Comparison of ENCODE assay signal across 7 mouse cellular contexts in genomic region chr8:106011643-106011986, GRCm38 (mm10). TPM values are rescaled to one million over a fixed set of nuclear protein-coding genes. Genes with fewer than 3 reads are reported as not detected.
DNase-seq lines count a peak whose midpoint lies in the region; ATAC-seq and TF ChIP-seq lines count a peak whose summit lies in the region.

Ddx28 (minus strand) TSS chr8:106011882.

- under 1% methylated on average over 6 of the region's 6 CpGs for WGBS in lung, embryonic 15.5 days
- WGBS in heart, embryonic 16.5 days: under 1% methylated on average over 6 of the region's 6 CpGs
- WGBS in limb, embryonic 13.5 days: 2% methylated on average over 6 of the region's 6 CpGs
- WGBS in stomach, postnatal 0 days: 2% methylated on average over 6 of the region's 6 CpGs

- peak within 1 kb of the TSS; percentile 89 for H3K9ac ChIP-seq in lung, embryonic 15.5 days
- peak within 1 kb of the TSS; percentile 94 for H3K9ac ChIP-seq in heart, embryonic 16.5 days (ENCODE audit: low read length)
- peak within 1 kb of the TSS; percentile 95 for H3K9ac ChIP-seq in limb, embryonic 13.5 days
- peak within 1 kb of the TSS; percentile 88 for H3K9ac ChIP-seq in stomach, postnatal 0 days (ENCODE audit: low read length)

- H3K4me2 ChIP-seq in lung, embryonic 15.5 days: peak within 1 kb of the TSS; percentile 90
- peak within 1 kb of the TSS; percentile 99 for H3K4me2 ChIP-seq in heart, embryonic 16.5 days (ENCODE audit: low read depth, low read length)
- peak within 1 kb of the TSS; percentile 100 for H3K4me2 ChIP-seq in limb, embryonic 13.5 days (replicated peaks)
- H3K4me2 ChIP-seq in stomach, postnatal 0 days (replicated peaks; ENCODE audit: low read depth): peak within 1 kb of the TSS; percentile 91

- DNase-seq in lung, postnatal 36 days: no peak
- DNase-seq in c-Kit-positive CD71-positive TER-119-positive erythroid progenitor cells, embryonic 14.5 days (ENCODE audit: low spot score): peak; percentile 62
- DNase-seq in stomach, postnatal 0 days (ENCODE audit: low spot score): no peak
- no peak for DNase-seq in adipocyte (ENCODE audit: low spot score)

- no peak for ATAC-seq in lung, embryonic 15.5 days (ENCODE audit: borderline replicate concordance, extremely low read depth, low FRiP score, low TSS enrichment)
- no peak for ATAC-seq in heart, embryonic 16.5 days (replicated peaks; ENCODE audit: extremely low read depth, insufficient read depth, low FRiP score)
- no peak for ATAC-seq in limb, embryonic 13.5 days (ENCODE audit: low FRiP score, low read depth)
- ATAC-seq in stomach, postnatal 0 days (ENCODE audit: low FRiP score, low TSS enrichment): no peak

- TF ChIP-seq CTCF in stomach, postnatal 0 days (IDR thresholded peaks at IDR 0.05; ENCODE audit: low read depth): no peak

- no peak for TF ChIP-seq EP300 in stomach, postnatal 0 days (optimal IDR thresholded peaks at IDR 0.05)

- peak within 1 kb of the TSS; percentile 58 for H3K27ac ChIP-seq in lung, embryonic 15.5 days
- peak within 1 kb of the TSS; percentile 66; the same call in 1 of the 2 replicates for H3K27ac ChIP-seq in heart, embryonic 16.5 days (ENCODE audit: low read length)
- H3K27ac ChIP-seq in limb, embryonic 13.5 days: peak within 1 kb of the TSS; percentile 48; the same call in 1 of the 2 replicates
- H3K27ac ChIP-seq in stomach, postnatal 0 days (replicated peaks): peak within 1 kb of the TSS; percentile 88

- H3K27me3 ChIP-seq in lung, embryonic 15.5 days: no peaks in the 10 kb centered on the region
- H3K27me3 ChIP-seq in heart, embryonic 16.5 days (ENCODE audit: control insufficient read depth, insufficient read depth, low read length): no peaks in the 10 kb centered on the region
- H3K27me3 ChIP-seq in limb, embryonic 13.5 days: no peaks in the 10 kb centered on the region
- H3K27me3 ChIP-seq in stomach, postnatal 0 days (ENCODE audit: control insufficient read depth, insufficient read depth, low read length): no peaks in the 10 kb centered on the region

- peaks cover 11% of the 10 kb centered on the region for H3K4me1 ChIP-seq in lung, embryonic 15.5 days
- H3K4me1 ChIP-seq in heart, embryonic 16.5 days (ENCODE audit: control insufficient read depth, insufficient read depth, low read length): peaks cover 14% of the 10 kb centered on the region
- peaks cover 13% of the 10 kb centered on the region for H3K4me1 ChIP-seq in limb, embryonic 13.5 days
- H3K4me1 ChIP-seq in stomach, postnatal 0 days (replicated peaks; ENCODE audit: control insufficient read depth, insufficient read depth): peaks cover 2% of the 10 kb centered on the region; the same call in 1 of the 2 replicates

- peak within 1 kb of the TSS; percentile 86 for H3K4me3 ChIP-seq in lung, embryonic 15.5 days
- peak within 1 kb of the TSS; percentile 93 for H3K4me3 ChIP-seq in heart, embryonic 16.5 days (ENCODE audit: low read length)
- H3K4me3 ChIP-seq in limb, embryonic 13.5 days: peak within 1 kb of the TSS; percentile 97
- H3K4me3 ChIP-seq in stomach, postnatal 0 days (ENCODE audit: low read depth, low read length): peak within 1 kb of the TSS; percentile 93

- H3K9me3 ChIP-seq in lung, embryonic 15.5 days: no peaks in the 10 kb centered on the region
- H3K9me3 ChIP-seq in heart, embryonic 16.5 days (replicated peaks; ENCODE audit: control insufficient read depth, low read length): no peaks in the 10 kb centered on the region
- H3K9me3 ChIP-seq in limb, embryonic 13.5 days: no peaks in the 10 kb centered on the region
- H3K9me3 ChIP-seq in stomach, postnatal 0 days (ENCODE audit: control insufficient read depth, low read length): no peaks in the 10 kb centered on the region

- 0 out of 2 replicates have a peak, but pooled peaks cover 5% of the 10 kb centered on the region for H3K36me3 ChIP-seq in lung, embryonic 15.5 days
- H3K36me3 ChIP-seq in heart, embryonic 16.5 days (ENCODE audit: control insufficient read depth, insufficient read depth): no peaks in the 10 kb centered on the region
- H3K36me3 ChIP-seq in limb, embryonic 13.5 days: peaks cover 19% of the 10 kb centered on the region
- peaks cover 3% of the 10 kb centered on the region for H3K36me3 ChIP-seq in stomach, postnatal 0 days (ENCODE audit: control insufficient read depth, insufficient read depth, low read length)

RNA-seq across cellular contexts. Expression of gene Ddx28, which starts in this region (rescaled TPM):
- 16.6 and 17.3 TPM in 2 replicates for polyA plus RNA-seq in lung, embryonic 15.5 days (2015; fragmentation: Nextera tagmentation; extraction: Ambion mirVana)
- 12.8 and 14.8 TPM in 2 replicates for polyA plus RNA-seq in heart, embryonic 16.5 days (2015; fragmentation: Nextera tagmentation; extraction: Ambion mirVana)
- polyA plus RNA-seq in limb, embryonic 13.5 days (2015; fragmentation: Nextera tagmentation; extraction: Ambion mirVana): 19.7 and 20.1 TPM in 2 replicates
- 9.2 and 10.0 TPM in 2 replicates for polyA plus RNA-seq in stomach, postnatal 0 days (2015; fragmentation: Nextera tagmentation; extraction: Ambion mirVana)
